Mouse (Mus musculus): ENCODE data around the gene Scaf1. TPM values are rescaled to one million over a fixed set of nuclear protein-coding genes. Genes with fewer than 3 reads are reported as not detected.

Gene Scaf1
- polyA plus RNA-seq, 1 experiment from 2014 or later = 50.6 TPM

- Histone ChIP-seq H3K9me3 (replicated peaks) (no peaks in the 10 kb centered on the region), H3K27ac (peak within 1 kb of the TSS; percentile 99), H3K4me3 (peak within 1 kb of the TSS; percentile 80), H3K4me1 (peaks cover 37% of the 10 kb centered on the region), H3K27me3 (ENCODE audit: low read depth, poor library complexity, severe bottlenecking) (no peaks in the 10 kb centered on the region), H3K36me3 (peaks cover 66% of the 10 kb centered on the region)
- WGBS = 2% methylated on average over 42 of the region's 42 CpGs
- DNase-seq (ENCODE audit: low spot score) = peak; percentile 92
These were observed 29.8 kb downstream of the Scaf1 start, which contains the start of gene Prmt1 for GRCm38 (mm10) chr7:44986192-44986878. Gene Prmt1 (minus strand): TSS chr7:44986568.

- DNase-seq (ENCODE audit: low spot score) = peak; percentile 87
- peaks cover 66% of the 10 kb centered on the region for H3K36me3 ChIP-seq
- under 1% methylated on average over 44 of the region's 45 CpGs for WGBS
These were observed 30.5 kb downstream of the Scaf1 start for GRCm38 (mm10) chr7:44985595-44986191.

GRCm38 (mm10) chr7:44984833-44985164 lies 31.4 kb downstream of the Scaf1 start:
- 57% methylated on average over 3 of the region's 3 CpGs for WGBS
- DNase-seq (ENCODE audit: low spot score) = no peak
- peaks cover 66% of the 10 kb centered on the region for H3K36me3 ChIP-seq
- H3K27me3 ChIP-seq (ENCODE audit: low read depth, poor library complexity, severe bottlenecking) = no peaks in the 10 kb centered on the region
- no peaks in the 10 kb centered on the region for H3K9me3 ChIP-seq (replicated peaks)
- H3K4me1 ChIP-seq = peaks cover 37% of the 10 kb centered on the region
- 0 out of 2 replicates have a peak overlapping the region, but pooled peaks have one; percentile 19 for H3K27ac ChIP-seq
- peak overlapping the region; percentile 80 for H3K4me3 ChIP-seq

More at GRCm38 (mm10) chr7:44985595-44986191, 30.5 kb downstream of the Scaf1 start:
- Histone ChIP-seq H3K4me1 (peaks cover 37% of the 10 kb centered on the region), H3K27ac (peak overlapping the region; percentile 99), H3K27me3 (ENCODE audit: low read depth, poor library complexity, severe bottlenecking) (no peaks in the 10 kb centered on the region), H3K9me3 (replicated peaks) (no peaks in the 10 kb centered on the region), H3K4me3 (peak overlapping the region; percentile 80)

GRCm38 (mm10) chr7:44983944-44984832 lies 32.0 kb downstream of the Scaf1 start:
- peak overlapping the region; percentile 80 for H3K4me3 ChIP-seq
- no peak overlapping the region for H3K27ac ChIP-seq
- H3K27me3 ChIP-seq (ENCODE audit: low read depth, poor library complexity, severe bottlenecking) = no peaks in the 10 kb centered on the region
- peaks cover 36% of the 10 kb centered on the region for H3K4me1 ChIP-seq
- DNase-seq (ENCODE audit: low spot score) = no peak
- peaks cover 66% of the 10 kb centered on the region for H3K36me3 ChIP-seq
- no peaks in the 10 kb centered on the region for H3K9me3 ChIP-seq (replicated peaks)
- 84% methylated on average over 7 of the region's 7 CpGs for WGBS

- H3K4me3 ChIP-seq = peak overlapping the region; percentile 80
These were observed 33.1 kb downstream of the Scaf1 start for GRCm38 (mm10) chr7:44983085-44983484.

GRCm38 (mm10) chr7:44981539-44981938 lies 34.6 kb downstream of the Scaf1 start:
- peaks cover 26% of the 10 kb centered on the region for H3K4me1 ChIP-seq
- H3K27ac ChIP-seq = no peak overlapping the region
- DNase-seq (ENCODE audit: low spot score) = no peak
- peaks cover 83% of the 10 kb centered on the region for H3K36me3 ChIP-seq
- 91% methylated on average over 8 of the region's 8 CpGs for WGBS
- no peaks in the 10 kb centered on the region for H3K27me3 ChIP-seq (ENCODE audit: low read depth, poor library complexity, severe bottlenecking)
- no peaks in the 10 kb centered on the region for H3K9me3 ChIP-seq (replicated peaks)
- H3K4me3 ChIP-seq = peak overlapping the region; percentile 19; the same call in 1 of the 2 replicates

More at GRCm38 (mm10) chr7:44983085-44983484, 33.1 kb downstream of the Scaf1 start:
- DNase-seq (ENCODE audit: low spot score) = peak; percentile 90
- H3K4me1 ChIP-seq = peaks cover 30% of the 10 kb centered on the region
- H3K27me3 ChIP-seq (ENCODE audit: low read depth, poor library complexity, severe bottlenecking) = no peaks in the 10 kb centered on the region
- no peaks in the 10 kb centered on the region for H3K9me3 ChIP-seq (replicated peaks)
- H3K27ac ChIP-seq = no peak overlapping the region
- WGBS = 50% methylated on average over 6 of the region's 6 CpGs
- peaks cover 69% of the 10 kb centered on the region for H3K36me3 ChIP-seq

GRCm38 (mm10) chr7:44978300-44978699 lies 37.9 kb downstream of the Scaf1 start:
- Histone ChIP-seq H3K4me1 (peaks cover 22% of the 10 kb centered on the region), H3K27me3 (ENCODE audit: low read depth, poor library complexity, severe bottlenecking) (no peaks in the 10 kb centered on the region), H3K27ac (no peak overlapping the region), H3K4me3 (no peak overlapping the region), H3K36me3 (peaks cover 81% of the 10 kb centered on the region), H3K9me3 (replicated peaks) (no peaks in the 10 kb centered on the region)
- WGBS = 93% methylated on average over 3 of the region's 3 CpGs
- DNase-seq (ENCODE audit: low spot score) = no peak

GRCm38 (mm10) chr7:44975117-44975419 lies 41.1 kb downstream of the Scaf1 start:
- no peaks in the 10 kb centered on the region for H3K9me3 ChIP-seq (replicated peaks)
- no peak overlapping the region for H3K27ac ChIP-seq
- 25% methylated on average over 6 of the region's 6 CpGs for WGBS
- no peak for DNase-seq (ENCODE audit: low spot score)
- peaks cover 50% of the 10 kb centered on the region for H3K36me3 ChIP-seq
- H3K4me1 ChIP-seq = peaks cover 39% of the 10 kb centered on the region
- H3K4me3 ChIP-seq = peak overlapping the region; percentile 59
- H3K27me3 ChIP-seq (ENCODE audit: low read depth, poor library complexity, severe bottlenecking) = no peaks in the 10 kb centered on the region

GRCm38 (mm10) chr7:44974383-44975116 lies 41.6 kb downstream of the Scaf1 start, which contains the start of gene Cpt1c:
Gene Cpt1c (minus strand): TSS chr7:44974851.
- H3K9me3 ChIP-seq (replicated peaks) = no peaks in the 10 kb centered on the region
- 2% methylated on average over 22 of the region's 22 CpGs for WGBS
- peak within 1 kb of the TSS; percentile 59 for H3K4me3 ChIP-seq
- peaks cover 44% of the 10 kb centered on the region for H3K36me3 ChIP-seq
- H3K27ac ChIP-seq = peak within 1 kb of the TSS; percentile 84
- H3K4me1 ChIP-seq = peaks cover 45% of the 10 kb centered on the region
- no peaks in the 10 kb centered on the region for H3K27me3 ChIP-seq (ENCODE audit: low read depth, poor library complexity, severe bottlenecking)
- DNase-seq (ENCODE audit: low spot score) = peak; percentile 88

GRCm38 (mm10) chr7:44973415-44974130 lies 42.6 kb downstream of the Scaf1 start:
- Histone ChIP-seq H3K27me3 (ENCODE audit: low read depth, poor library complexity, severe bottlenecking) (no peaks in the 10 kb centered on the region), H3K27ac (peak overlapping the region; percentile 84), H3K9me3 (replicated peaks) (no peaks in the 10 kb centered on the region), H3K4me3 (peak overlapping the region; percentile 59), H3K4me1 (peaks cover 45% of the 10 kb centered on the region), H3K36me3 (peaks cover 35% of the 10 kb centered on the region)
- no peak for DNase-seq (ENCODE audit: low spot score)
- 50% methylated on average over 14 of the region's 14 CpGs for WGBS

- DNase-seq (ENCODE audit: low spot score) = no peak
- Histone ChIP-seq H3K9me3 (replicated peaks) (no peaks in the 10 kb centered on the region), H3K4me3 (peak overlapping the region; percentile 71), H3K4me1 (peaks cover 45% of the 10 kb centered on the region), H3K27me3 (ENCODE audit: low read depth, poor library complexity, severe bottlenecking) (no peaks in the 10 kb centered on the region), H3K36me3 (peaks cover 16% of the 10 kb centered on the region), H3K27ac (peak overlapping the region; percentile 92)
- WGBS = 74% methylated on average over 7 of the region's 7 CpGs
These were observed 45.0 kb downstream of the Scaf1 start for GRCm38 (mm10) chr7:44971142-44971541.

GRCm38 (mm10) chr7:44970231-44970691 lies 45.9 kb downstream of the Scaf1 start:
- under 1% methylated on average over 36 of the region's 36 CpGs for WGBS
- DNase-seq (ENCODE audit: low spot score) = peak; percentile 90
- H3K36me3 ChIP-seq = peaks cover 14% of the 10 kb centered on the region
- H3K4me1 ChIP-seq = peaks cover 44% of the 10 kb centered on the region
- H3K4me3 ChIP-seq = peak overlapping the region; percentile 71
- peak overlapping the region; percentile 92 for H3K27ac ChIP-seq
- H3K27me3 ChIP-seq (ENCODE audit: low read depth, poor library complexity, severe bottlenecking) = no peaks in the 10 kb centered on the region
- H3K9me3 ChIP-seq (replicated peaks) = no peaks in the 10 kb centered on the region
